Mouse (Mus musculus): ENCODE results near the gene Krt33b. TPM values are rescaled to one million over a fixed set of nuclear protein-coding genes. Genes with fewer than 3 reads are reported as not detected.
A peak's percentile ranks its signal among the peaks of the same experiment; 100 is the strongest.

The Krt33b gene
- polyA plus RNA-seq, 1 experiment from 2014 or later, result not detected

DNA sequence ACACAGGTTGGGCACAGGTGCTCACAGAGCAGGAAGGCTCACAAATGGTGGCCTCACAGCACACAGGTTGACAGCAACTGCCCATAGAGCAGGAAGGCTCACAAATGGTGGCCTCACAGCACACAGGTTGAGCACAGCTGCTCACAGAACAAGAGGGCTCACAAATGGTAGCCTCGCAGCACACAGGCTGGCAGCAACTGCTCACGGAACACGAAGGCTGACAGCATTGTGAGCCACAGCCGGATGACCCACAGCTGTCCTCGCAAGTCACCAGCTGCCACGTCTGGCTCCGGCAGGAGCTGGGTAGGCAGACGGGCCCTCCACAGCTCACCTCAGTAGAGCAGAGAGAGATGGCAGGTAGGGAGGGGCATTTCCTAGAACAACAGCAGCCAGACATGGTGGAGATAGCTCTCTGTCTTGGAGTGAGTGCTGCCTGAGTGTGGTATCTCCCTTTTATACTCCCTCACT, 43.5 kb downstream of the Krt33b start, which contains the start of gene Krtap16-1:
Krtap16-1 (minus strand) TSS at position 418 of the 468 bp plus-strand sequence.
- H3K4me3 ChIP-seq, result no peak within 1 kb of the TSS
- no peak within 1 kb of the TSS for H3K27ac ChIP-seq
- H3K36me3 ChIP-seq, result no peaks in the 10 kb centered on the region
- 80% methylated on average over 8 of the region's 8 CpGs for WGBS
- no peaks in the 10 kb centered on the region for H3K9me3 ChIP-seq
- peak; percentile 58 for DNase-seq (ENCODE audit: low spot score)
- H3K4me1 ChIP-seq, result no peaks in the 10 kb centered on the region
- H3K27me3 ChIP-seq (ENCODE audit: insufficient read depth, poor library complexity, severe bottlenecking), result peaks cover 13% of the 10 kb centered on the region

DNA sequence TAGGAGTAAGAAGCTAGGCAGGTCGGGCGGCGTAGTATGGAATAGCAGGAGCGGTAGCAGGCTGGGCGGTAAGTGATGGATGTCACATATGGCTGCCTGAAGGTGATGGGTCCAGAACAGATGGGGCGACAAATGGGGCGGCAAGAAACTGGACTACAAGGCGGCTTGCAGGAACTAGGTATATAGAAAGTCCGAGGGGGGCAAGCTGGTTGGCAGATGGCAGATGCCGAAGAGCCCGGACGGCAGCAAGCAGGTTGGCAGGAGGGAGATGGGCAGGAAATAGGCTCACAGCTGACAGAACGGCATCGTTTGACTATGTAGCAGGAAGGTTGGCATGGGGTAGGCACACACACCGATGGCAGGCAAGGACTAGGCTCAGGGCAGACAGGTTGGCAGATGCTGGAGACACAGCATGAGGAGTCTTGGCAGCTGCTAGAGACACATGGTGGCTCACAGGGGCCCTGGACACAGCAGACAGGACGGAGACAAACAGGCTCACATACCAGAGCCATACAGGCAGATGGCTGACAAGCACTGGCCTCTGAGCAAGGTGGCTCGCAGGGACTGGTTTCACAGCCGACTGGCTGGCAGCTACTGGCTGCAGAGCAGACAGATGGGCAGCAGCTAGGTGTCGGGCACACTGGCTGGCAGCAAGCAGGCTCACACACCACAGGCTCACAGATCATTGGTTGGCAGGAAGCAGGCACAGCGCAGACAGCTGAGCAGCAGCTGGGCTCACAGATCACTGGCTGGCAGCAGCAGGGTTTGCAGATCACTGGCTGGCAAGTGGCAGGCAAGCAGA, 44.2 kb downstream of the Krt33b start:
- WGBS, result 77% methylated on average over 20 of the region's 20 CpGs
- no peaks in the 10 kb centered on the region for H3K4me1 ChIP-seq
- no peak overlapping the region for H3K27ac ChIP-seq
- H3K36me3 ChIP-seq, result no peaks in the 10 kb centered on the region
- no peak overlapping the region for H3K4me3 ChIP-seq
- H3K9me3 ChIP-seq, result no peaks in the 10 kb centered on the region
- peak; percentile 70 for DNase-seq (ENCODE audit: low spot score)
- peaks cover 13% of the 10 kb centered on the region for H3K27me3 ChIP-seq (ENCODE audit: insufficient read depth, poor library complexity, severe bottlenecking)

DNA sequence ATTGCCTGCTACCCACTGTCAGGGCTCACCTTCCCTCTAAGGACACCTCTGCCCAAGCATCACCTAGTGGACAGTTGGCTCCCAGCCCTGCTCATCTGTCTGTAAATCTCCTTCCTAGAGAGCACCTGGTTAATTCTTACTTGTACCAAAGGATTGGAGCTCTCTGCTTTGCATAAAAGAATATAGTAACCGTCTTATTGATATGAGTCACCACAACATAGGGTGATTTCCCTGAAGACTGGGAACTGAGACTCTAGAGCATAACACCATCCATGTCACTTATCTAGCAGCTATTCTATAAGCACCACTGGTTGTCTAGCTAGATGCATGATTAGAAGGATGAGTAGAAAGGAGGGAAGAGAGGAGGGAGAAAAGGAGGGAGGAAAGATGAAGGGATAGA, 46.2 kb downstream of the Krt33b start:
- H3K27ac ChIP-seq, result no peak overlapping the region
- no peaks in the 10 kb centered on the region for H3K36me3 ChIP-seq
- 90% methylated on average over 1 of the region's 1 CpGs for WGBS
- no peak overlapping the region for H3K4me3 ChIP-seq
- no peaks in the 10 kb centered on the region for H3K4me1 ChIP-seq
- peak; percentile 38 for DNase-seq (ENCODE audit: low spot score)
- peaks cover 13% of the 10 kb centered on the region for H3K27me3 ChIP-seq (ENCODE audit: insufficient read depth, poor library complexity, severe bottlenecking)
- H3K9me3 ChIP-seq, result no peaks in the 10 kb centered on the region

DNA sequence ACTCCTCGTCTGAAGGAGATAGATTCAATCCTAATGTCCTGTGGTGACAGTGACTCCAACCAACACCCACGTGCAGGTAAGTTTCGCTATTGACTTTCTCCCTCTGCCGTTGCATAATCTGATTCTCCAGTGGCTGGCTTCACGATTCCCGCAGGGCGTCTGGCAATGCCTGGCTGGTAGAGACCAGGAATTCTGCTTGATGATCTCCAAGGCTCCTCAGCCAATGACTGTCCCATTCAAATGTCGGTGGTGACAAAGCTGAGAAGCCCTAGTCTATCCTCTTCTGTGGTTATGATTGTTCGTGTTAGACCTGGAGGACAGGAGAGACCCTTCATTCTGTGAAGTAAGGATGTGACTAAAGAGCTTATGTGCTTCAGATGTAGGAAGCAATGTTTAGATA, 46.9 kb downstream of the Krt33b start:
- Histone ChIP-seq H3K4me1 (no peaks in the 10 kb centered on the region), H3K36me3 (no peaks in the 10 kb centered on the region), H3K27me3 (ENCODE audit: insufficient read depth, poor library complexity, severe bottlenecking) (peaks cover 13% of the 10 kb centered on the region), H3K9me3 (no peaks in the 10 kb centered on the region), H3K27ac (no peak overlapping the region), H3K4me3 (no peak overlapping the region)
- DNase-seq (ENCODE audit: low spot score), result peak; percentile 57
- 81% methylated on average over 9 of the region's 9 CpGs for WGBS

DNA sequence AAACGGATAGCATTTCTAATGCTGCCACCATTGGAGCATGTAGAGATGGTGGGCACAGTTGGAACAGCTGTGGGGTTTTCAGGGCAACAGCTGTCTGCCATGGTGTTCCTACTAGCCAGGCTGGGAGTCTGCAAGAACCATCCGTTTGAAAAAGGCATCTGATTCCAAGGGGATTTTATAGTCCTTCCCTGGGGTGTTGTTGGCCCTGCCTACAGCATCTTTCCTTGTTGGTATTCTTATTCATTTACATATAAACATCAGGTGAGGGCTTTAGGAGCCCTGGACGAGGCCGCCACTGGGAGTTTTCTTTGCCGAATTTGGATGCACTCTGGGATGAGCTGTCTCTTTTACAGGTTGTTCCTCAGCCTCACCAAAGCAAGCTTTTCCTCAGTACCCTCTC, 50.7 kb downstream of the Krt33b start, which contains the start of gene Krtap29-1:
Krtap29-1 (minus strand) TSS at position 101 of the 400 bp plus-strand sequence.
- H3K4me3 ChIP-seq, result no peak within 1 kb of the TSS
- H3K27me3 ChIP-seq (ENCODE audit: insufficient read depth, poor library complexity, severe bottlenecking), result no peaks in the 10 kb centered on the region
- H3K36me3 ChIP-seq, result no peaks in the 10 kb centered on the region
- H3K9me3 ChIP-seq, result no peaks in the 10 kb centered on the region
- DNase-seq (ENCODE audit: low spot score), result peak; percentile 28
- 71% methylated on average over 5 of the region's 5 CpGs for WGBS
- no peak within 1 kb of the TSS for H3K27ac ChIP-seq
- 0 out of 2 replicates have a peak, but pooled peaks cover 4% of the 10 kb centered on the region for H3K4me1 ChIP-seq

Other genes starting within 250 kb of the Krt33b start
- gene Krtap4-8, start 249.2 kb downstream of the Krt33b start, polyA plus RNA-seq (2016; fragmentation: Nextera tagmentation; extraction: Ambion mirVana), result not detected in 2 replicates
- not detected in 2 replicates for gene Krtap4-9, start 244.7 kb downstream of the Krt33b start, polyA plus RNA-seq (2016; fragmentation: Nextera tagmentation; extraction: Ambion mirVana)
- not detected in 2 replicates for gene Gm11596, start 236.4 kb downstream of the Krt33b start, polyA plus RNA-seq (2016; fragmentation: Nextera tagmentation; extraction: Ambion mirVana)
- gene Gm11569, start 230.9 kb downstream of the Krt33b start, polyA plus RNA-seq (2016; fragmentation: Nextera tagmentation; extraction: Ambion mirVana), result not detected in 2 replicates
- not detected in 2 replicates for gene Gm11554, start 225.4 kb downstream of the Krt33b start, polyA plus RNA-seq (2016; fragmentation: Nextera tagmentation; extraction: Ambion mirVana)
- not detected in 2 replicates for gene Krtap4-13, start 220.0 kb downstream of the Krt33b start, polyA plus RNA-seq (2016; fragmentation: Nextera tagmentation; extraction: Ambion mirVana)
- not detected in 2 replicates for gene Gm11564, start 214.2 kb downstream of the Krt33b start, polyA plus RNA-seq (2016; fragmentation: Nextera tagmentation; extraction: Ambion mirVana)
- not detected in 2 replicates for gene 2300003K06Rik, start 191.8 kb downstream of the Krt33b start, polyA plus RNA-seq (2016; fragmentation: Nextera tagmentation; extraction: Ambion mirVana)
- not detected in 2 replicates for gene Krtap4-16, start 178.3 kb downstream of the Krt33b start, polyA plus RNA-seq (2016; fragmentation: Nextera tagmentation; extraction: Ambion mirVana)
- gene Gm11568, start 172.0 kb downstream of the Krt33b start, polyA plus RNA-seq (2016; fragmentation: Nextera tagmentation; extraction: Ambion mirVana), result not detected in 2 replicates
- not detected in 2 replicates for gene Gm11559, start 165.4 kb downstream of the Krt33b start, polyA plus RNA-seq (2016; fragmentation: Nextera tagmentation; extraction: Ambion mirVana)
- not detected in 2 replicates for gene Krtap9-1, start 156.5 kb downstream of the Krt33b start, polyA plus RNA-seq (2016; fragmentation: Nextera tagmentation; extraction: Ambion mirVana)
- not detected in 2 replicates for gene Gm11567, start 150.7 kb downstream of the Krt33b start, polyA plus RNA-seq (2016; fragmentation: Nextera tagmentation; extraction: Ambion mirVana)
- gene Krtap31-1, start 121.9 kb downstream of the Krt33b start, polyA plus RNA-seq (2016; fragmentation: Nextera tagmentation; extraction: Ambion mirVana), result not detected in 2 replicates
- not detected in 2 replicates for gene Gm11565, start 115.1 kb downstream of the Krt33b start, polyA plus RNA-seq (2016; fragmentation: Nextera tagmentation; extraction: Ambion mirVana)
- gene Krtap31-2, start 93.6 kb downstream of the Krt33b start, polyA plus RNA-seq (2016; fragmentation: Nextera tagmentation; extraction: Ambion mirVana), result not detected in 2 replicates
- not detected in 2 replicates for gene Krtap9-5, start 81.4 kb downstream of the Krt33b start, polyA plus RNA-seq (2016; fragmentation: Nextera tagmentation; extraction: Ambion mirVana)
- gene Krtap29-1, start 50.8 kb downstream of the Krt33b start, polyA plus RNA-seq (2016; fragmentation: Nextera tagmentation; extraction: Ambion mirVana), result not detected in 2 replicates
- gene Krtap16-1, start 43.3 kb downstream of the Krt33b start, polyA plus RNA-seq (2016; fragmentation: Nextera tagmentation; extraction: Ambion mirVana), result not detected in 2 replicates
- 0.30 TPM in 1 of 2 replicates, not detected in the other for gene Krtap17-1, start 35.9 kb downstream of the Krt33b start, polyA plus RNA-seq (2016; fragmentation: Nextera tagmentation; extraction: Ambion mirVana)
- gene Krt33a, start 13.7 kb downstream of the Krt33b start, polyA plus RNA-seq (2016; fragmentation: Nextera tagmentation; extraction: Ambion mirVana), result not detected in 2 replicates
- gene Krt34, start 11.7 kb upstream of the Krt33b start, polyA plus RNA-seq (2016; fragmentation: Nextera tagmentation; extraction: Ambion mirVana), result not detected in 2 replicates
- not detected in 2 replicates for gene Krt31, start 20.7 kb upstream of the Krt33b start, polyA plus RNA-seq (2016; fragmentation: Nextera tagmentation; extraction: Ambion mirVana)
- gene Krt32, start 58.4 kb upstream of the Krt33b start, polyA plus RNA-seq (2016; fragmentation: Nextera tagmentation; extraction: Ambion mirVana), result not detected in 2 replicates
- not detected in 2 replicates for gene Krt35, start 66.4 kb upstream of the Krt33b start, polyA plus RNA-seq (2016; fragmentation: Nextera tagmentation; extraction: Ambion mirVana)
- gene Krt36, start 75.8 kb upstream of the Krt33b start, polyA plus RNA-seq (2016; fragmentation: Nextera tagmentation; extraction: Ambion mirVana), result 0.08 TPM in 1 of 2 replicates, not detected in the other
- 0.10 TPM in 1 of 2 replicates, not detected in the other for gene Krt13, start 91.7 kb upstream of the Krt33b start, polyA plus RNA-seq (2016; fragmentation: Nextera tagmentation; extraction: Ambion mirVana)
- gene Krt15, start 106.1 kb upstream of the Krt33b start, polyA plus RNA-seq (2016; fragmentation: Nextera tagmentation; extraction: Ambion mirVana), result 0.11 and 1.5 TPM in 2 replicates
- gene Krt19, start 118.8 kb upstream of the Krt33b start, polyA plus RNA-seq (2016; fragmentation: Nextera tagmentation; extraction: Ambion mirVana), result 76.3 and 86.1 TPM in 2 replicates
- not detected in 2 replicates for gene Krt9, start 163.4 kb upstream of the Krt33b start, polyA plus RNA-seq (2016; fragmentation: Nextera tagmentation; extraction: Ambion mirVana)
- 0.70 and 1.5 TPM in 2 replicates for gene Krt14, start 177.7 kb upstream of the Krt33b start, polyA plus RNA-seq (2016; fragmentation: Nextera tagmentation; extraction: Ambion mirVana)
- not detected in 2 replicates for gene Krt16, start 219.0 kb upstream of the Krt33b start, polyA plus RNA-seq (2016; fragmentation: Nextera tagmentation; extraction: Ambion mirVana)
- 0.17 and 0.19 TPM in 2 replicates for gene Krt17, start 231.2 kb upstream of the Krt33b start, polyA plus RNA-seq (2016; fragmentation: Nextera tagmentation; extraction: Ambion mirVana)
- gene Krt42, start 240.0 kb upstream of the Krt33b start, polyA plus RNA-seq (2016; fragmentation: Nextera tagmentation; extraction: Ambion mirVana), result not detected in 2 replicates

Measured in heart, embryonic 10.5 days (tissue).